Mouse (Mus musculus) hindbrain, embryonic 10.5 days (tissue): ENCODE results near the gene Scamp3. TPM values are rescaled to one million over a fixed set of nuclear protein-coding genes. Genes with fewer than 3 reads are reported as not detected.
"Not testable (repeated sequence)": the region's sequence is repeated elsewhere in the genome, so short reads cannot be mapped to it uniquely, and the experiment has no call there.

Experiments
- DNase-seq: peaks from one replicate; pipeline ENCODE4 v3.0.0-alpha.2; 2017; ENCODE audit warnings: low spot score
- H3K27ac ChIP-seq: fragments of 300-500 bp; sonication (generic); 2 replicates; pipeline ENCODE4 v1.5.1; 2016; ENCODE audit warnings: mild to moderate bottlenecking, moderate library complexity
- H3K27me3 ChIP-seq: fragments of 300-500 bp; sonication (generic); 2 replicates; pipeline ENCODE4 v1.6.1; 2016; ENCODE audit warnings: mild to moderate bottlenecking; ENCODE audit not compliant: poor library complexity, insufficient read depth, severe bottlenecking
- H3K36me3 ChIP-seq: fragments of 300-500 bp; sonication (generic); 2 replicates; pipeline ENCODE4 v1.6.1; 2016; ENCODE audit warnings: mild to moderate bottlenecking, moderate library complexity
- H3K4me1 ChIP-seq: fragments of 300-500 bp; sonication (generic); replicated peaks from 2 replicates; pipeline ENCODE4 v1.6.1; 2016; ENCODE audit warnings: mild to moderate bottlenecking
- H3K4me3 ChIP-seq: fragments of 300-500 bp; sonication (generic); 2 replicates; pipeline ENCODE4 v1.5.1; 2016; ENCODE audit warnings: mild to moderate bottlenecking, moderate library complexity
- H3K9me3 ChIP-seq: fragments of 300-500 bp; sonication (generic); 2 replicates; pipeline ENCODE4 v1.6.1; 2016; ENCODE audit warnings: mild to moderate bottlenecking, moderate library complexity
- WGBS: fragments of 180-500 bp; shearing (Covaris S2); methylation state at CpG from one replicate; pipeline ENCODE4 v1.1.7; 2016; 5-methylcytosine and 5-hydroxymethylcytosine counted together
- polyA plus RNA-seq: library from polyadenylated mRNA; unstranded; fragments of >200 nt; fragmentation: Nextera tagmentation; extraction: Ambion mirVana; gene quantifications from 2 replicates; pipeline ENCODE4 v1.2.1, GENCODE M21; 2016

Gene Scamp3
- polyA plus RNA-seq, 1 experiment from 2014 or later: 116 TPM

DNA sequence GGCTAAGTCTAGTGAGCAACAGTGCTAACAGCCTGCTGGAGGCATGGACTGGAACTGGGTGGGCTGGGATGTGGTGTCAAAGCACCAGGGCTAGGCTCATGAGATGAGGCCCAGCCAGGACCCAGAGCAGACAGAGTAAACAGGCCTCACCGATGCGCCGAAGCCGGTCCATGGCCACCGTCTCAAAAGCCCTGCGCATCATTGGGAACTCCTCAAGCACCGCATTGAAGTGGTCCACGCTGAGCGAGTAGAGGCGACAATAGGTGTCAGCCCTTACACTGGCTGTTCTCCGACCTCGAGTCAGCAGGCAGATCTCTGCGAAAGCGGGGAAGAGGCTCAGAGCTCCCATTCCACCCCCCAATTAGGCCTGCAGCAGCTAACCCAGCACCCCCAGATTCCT, 28.7 kb upstream of the Scamp3 start:
- Histone ChIP-seq H3K9me3 (no peaks in the 10 kb centered on the region), H3K27ac (no peak overlapping the region), H3K27me3 (peaks cover 68% of the 10 kb centered on the region), H3K36me3 (peaks cover 13% of the 10 kb centered on the region; the same call in 1 of the 2 replicates), H3K4me1 (peaks cover 25% of the 10 kb centered on the region), H3K4me3 (peak overlapping the region; percentile 40; the same call in 1 of the 2 replicates)
- WGBS: 67% methylated on average over 14 of the region's 14 CpGs
- DNase-seq: no peak

DNA sequence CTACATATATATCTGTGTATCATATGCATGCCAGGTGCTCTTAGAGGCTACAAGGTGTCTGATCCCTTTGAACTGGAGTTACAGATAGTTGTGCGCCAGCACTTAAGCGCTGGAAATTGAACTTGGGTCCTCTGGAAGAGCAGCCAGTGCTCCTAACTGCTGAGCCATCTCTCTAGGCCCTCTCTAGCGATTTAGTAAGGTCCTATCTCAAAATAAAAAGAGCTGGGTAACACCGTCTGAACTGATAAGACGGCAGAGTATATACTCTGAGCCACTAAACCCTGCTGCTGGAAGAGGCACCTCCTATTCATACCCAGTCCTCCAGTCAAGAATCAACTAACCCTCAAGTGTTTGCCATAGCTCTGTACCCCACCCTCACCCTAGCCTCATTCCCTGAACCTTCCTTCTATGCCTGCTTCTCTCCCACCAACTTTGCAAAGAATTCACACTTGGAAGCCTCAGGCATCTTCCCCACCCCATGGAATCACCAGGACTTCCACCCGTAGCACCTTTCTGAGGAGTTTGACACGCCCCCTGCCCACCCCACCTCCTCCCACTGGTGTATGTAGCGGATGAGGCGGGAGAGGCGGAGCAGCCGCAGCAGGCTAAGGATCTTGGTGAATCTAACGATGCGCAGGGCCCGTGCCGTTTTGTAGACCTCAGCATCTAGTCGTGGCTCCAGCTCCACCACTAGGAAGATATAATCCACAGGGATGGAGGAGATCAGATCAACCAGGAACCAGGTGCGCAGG, 25.0 kb upstream of the Scamp3 start:
- Histone ChIP-seq H3K4me1 (peaks cover 13% of the 10 kb centered on the region), H3K27me3 (peaks cover 49% of the 10 kb centered on the region), H3K36me3 (peaks cover 13% of the 10 kb centered on the region; the same call in 1 of the 2 replicates), H3K4me3 (no peak overlapping the region), H3K9me3 (no peaks in the 10 kb centered on the region), H3K27ac (no peak overlapping the region)
- DNase-seq: no peak
- 65% methylated on average over 17 of the region's 17 CpGs for WGBS

DNA sequence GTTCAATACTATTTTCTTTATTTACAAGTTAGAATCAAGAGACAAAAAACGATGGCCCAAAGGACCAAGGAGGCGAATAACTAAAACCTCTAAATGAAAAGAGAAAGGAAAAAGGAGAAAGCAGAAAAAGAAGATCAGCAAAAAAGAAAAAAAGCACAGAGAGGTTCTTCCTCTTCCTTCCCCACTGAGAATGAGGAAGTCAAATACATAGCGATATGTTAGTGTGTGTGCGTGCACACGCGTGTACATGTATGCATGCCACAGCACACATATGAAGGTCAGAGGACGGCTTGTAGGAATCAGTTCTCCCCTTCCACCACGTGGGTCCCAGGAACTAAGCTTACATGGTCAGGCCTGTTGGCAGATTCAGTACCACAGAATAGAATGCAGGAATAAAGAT, 20.3 kb upstream of the Scamp3 start:
- WGBS: 89% methylated on average over 8 of the region's 8 CpGs
- H3K4me3 ChIP-seq: no peak overlapping the region

DNA sequence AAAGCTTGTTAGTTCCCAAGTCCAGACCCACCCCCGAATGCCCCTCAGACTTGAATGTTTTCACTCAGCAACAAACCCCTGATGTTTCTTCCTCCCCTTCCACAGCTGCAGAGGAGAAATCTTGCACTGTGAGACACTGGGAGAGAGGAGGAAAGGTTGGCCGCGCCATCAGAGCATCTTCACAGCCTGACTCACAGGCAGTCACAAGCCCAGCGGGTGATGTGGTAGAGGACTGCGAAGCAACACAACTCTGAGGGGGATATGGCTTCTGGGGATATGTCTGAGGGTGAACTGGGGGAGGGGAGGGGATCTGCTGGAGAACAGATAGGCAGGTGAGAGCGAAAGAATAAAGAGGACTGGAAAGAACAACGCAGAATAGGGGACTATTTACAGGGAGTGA, 18.6 kb upstream of the Scamp3 start:
- H3K27ac ChIP-seq: no peak overlapping the region
- no peaks in the 10 kb centered on the region for H3K36me3 ChIP-seq
- peaks cover 26% of the 10 kb centered on the region for H3K4me1 ChIP-seq
- DNase-seq: no peak
- H3K4me3 ChIP-seq: peak overlapping the region; percentile 80
- WGBS: 18% methylated on average over 7 of the region's 7 CpGs
- H3K27me3 ChIP-seq: peaks cover 14% of the 10 kb centered on the region
- no peaks in the 10 kb centered on the region for H3K9me3 ChIP-seq

More for the DNA sequence above, 20.3 kb upstream of the Scamp3 start:
- Histone ChIP-seq H3K36me3 (0 out of 2 replicates have a peak, but pooled peaks cover 5% of the 10 kb centered on the region), H3K27ac (no peak overlapping the region), H3K9me3 (no peaks in the 10 kb centered on the region), H3K27me3 (peaks cover 21% of the 10 kb centered on the region), H3K4me1 (peaks cover 26% of the 10 kb centered on the region)
- no peak for DNase-seq

DNA sequence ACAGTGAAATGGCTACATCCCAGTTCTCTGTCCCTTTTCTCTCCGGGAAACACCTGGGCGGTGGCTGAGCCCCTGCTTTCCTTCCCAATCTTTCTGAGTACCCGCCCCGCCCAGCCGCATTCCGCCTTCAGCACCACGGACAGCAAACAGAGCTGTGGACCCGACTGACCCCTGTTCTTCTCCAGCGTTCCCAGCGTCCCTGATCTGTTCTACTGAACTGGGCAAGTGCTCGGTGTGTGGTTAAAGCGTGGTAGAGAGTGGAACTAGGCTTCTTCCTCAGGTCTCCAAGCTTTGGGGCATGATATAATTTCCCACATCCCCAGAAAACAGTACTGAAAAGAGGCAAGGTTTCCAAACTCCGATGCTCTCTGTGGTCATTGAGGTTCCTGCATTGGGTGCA, 18.1 kb upstream of the Scamp3 start:
- no peak overlapping the region for H3K27ac ChIP-seq
- H3K36me3 ChIP-seq: no peaks in the 10 kb centered on the region
- peak; percentile 76 for DNase-seq
- H3K9me3 ChIP-seq: no peaks in the 10 kb centered on the region
- WGBS: 2% methylated on average over 13 of the region's 13 CpGs
- peaks cover 32% of the 10 kb centered on the region for H3K4me1 ChIP-seq
- peak overlapping the region; percentile 80 for H3K4me3 ChIP-seq
- H3K27me3 ChIP-seq: peaks cover 14% of the 10 kb centered on the region

DNA sequence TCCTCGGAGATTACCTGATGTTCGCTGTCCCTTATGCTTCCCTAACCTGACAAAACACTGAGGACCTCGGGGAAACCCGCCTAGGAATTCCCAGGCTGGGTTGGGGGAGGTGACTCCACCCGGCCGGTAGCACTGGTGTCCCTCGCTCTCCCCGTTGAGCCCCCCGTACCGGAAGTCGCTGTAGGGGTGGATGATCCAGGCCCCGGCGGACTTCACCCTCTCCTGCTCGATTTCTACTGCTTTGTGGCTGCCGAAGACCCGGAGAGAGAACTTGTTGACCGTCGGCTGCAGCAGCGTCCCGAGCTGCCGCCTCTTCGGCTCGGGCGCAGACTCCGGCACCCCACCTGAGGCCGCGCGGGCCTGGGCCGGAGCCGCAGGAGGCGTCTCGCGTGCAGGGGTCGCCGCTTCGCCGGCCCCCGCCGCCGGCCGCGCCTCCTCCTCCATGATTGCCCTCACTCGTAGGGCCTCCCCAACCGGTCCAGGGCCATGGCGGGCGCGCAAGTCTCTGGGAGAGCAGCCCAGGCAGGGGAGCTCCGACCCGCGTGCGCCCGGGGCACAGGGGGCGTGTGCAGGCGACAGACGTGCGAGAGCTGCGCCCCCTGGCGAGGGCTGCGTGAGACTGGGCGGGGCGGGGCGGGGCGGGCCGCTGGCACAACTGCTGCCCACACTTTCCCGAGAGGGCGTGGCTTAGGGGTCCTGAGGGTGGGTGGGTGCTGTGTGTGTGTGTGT, 17.5 kb upstream of the Scamp3 start, which contains the start of gene Hcn3:
Gene Hcn3, minus strand, starts transcription at position 581 of the 729 bp plus-strand sequence.
- WGBS: under 1% methylated on average over 66 of the region's 66 CpGs
- DNase-seq: peak; percentile 79
- H3K27me3 ChIP-seq: peaks cover 14% of the 10 kb centered on the region
- peak within 1 kb of the TSS; percentile 84 for H3K27ac ChIP-seq
- H3K9me3 ChIP-seq: no peaks in the 10 kb centered on the region
- H3K36me3 ChIP-seq: no peaks in the 10 kb centered on the region
- H3K4me1 ChIP-seq: peaks cover 35% of the 10 kb centered on the region
- peak within 1 kb of the TSS; percentile 80 for H3K4me3 ChIP-seq

DNA sequence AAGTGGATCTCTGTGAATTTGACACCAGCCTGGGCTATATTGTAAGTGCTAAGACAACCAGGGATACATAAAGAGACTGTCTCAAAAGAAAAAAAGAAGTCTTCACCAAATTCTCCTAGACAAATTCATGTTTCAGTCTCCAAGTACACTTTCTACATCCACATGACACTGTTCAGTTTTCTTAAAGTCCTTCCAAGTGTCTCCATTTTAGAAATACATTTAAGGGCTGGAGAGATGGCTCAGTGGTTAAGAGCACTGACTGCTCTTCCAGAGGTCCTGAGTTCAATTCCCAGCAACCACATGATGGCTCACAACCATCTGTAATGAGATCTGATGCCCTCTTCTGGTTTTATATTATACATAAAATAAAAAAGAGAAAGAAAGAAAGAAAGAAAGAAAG, 16.1 kb upstream of the Scamp3 start:
- peaks cover 45% of the 10 kb centered on the region for H3K4me1 ChIP-seq
- not testable (repeated sequence) for H3K36me3 ChIP-seq, H3K4me3 ChIP-seq, H3K27ac ChIP-seq, DNase-seq, H3K9me3 ChIP-seq
- peaks cover 14% of the 10 kb centered on the region for H3K27me3 ChIP-seq

DNA sequence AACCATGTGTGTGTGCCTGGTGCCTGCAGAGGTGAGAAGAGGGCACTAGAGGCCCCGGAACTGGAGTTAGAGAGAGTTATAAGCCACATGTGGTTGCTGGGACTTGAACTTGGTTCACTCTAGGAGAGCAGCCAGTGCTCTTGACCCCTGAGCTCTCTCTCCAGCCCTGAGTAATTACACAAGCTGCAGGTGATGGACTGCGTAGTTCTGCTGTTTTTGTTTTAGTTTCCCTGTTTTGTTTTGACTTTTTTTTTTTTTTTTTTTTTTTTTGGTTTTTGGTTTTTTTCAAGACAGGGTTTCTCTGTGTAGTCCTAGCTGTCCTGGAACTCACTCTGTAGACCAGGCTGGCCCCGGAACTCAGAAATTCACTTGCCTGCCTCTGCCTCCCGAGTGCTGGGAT, 15.5 kb upstream of the Scamp3 start:
- 82% methylated on average over 4 of the region's 4 CpGs for WGBS
- no peak for DNase-seq
- peaks cover 8% of the 10 kb centered on the region for H3K36me3 ChIP-seq
- H3K27me3 ChIP-seq: peaks cover 14% of the 10 kb centered on the region
- H3K4me1 ChIP-seq: peaks cover 50% of the 10 kb centered on the region
- no peaks in the 10 kb centered on the region for H3K9me3 ChIP-seq
- no peak overlapping the region for H3K4me3 ChIP-seq
- no peak overlapping the region for H3K27ac ChIP-seq

DNA sequence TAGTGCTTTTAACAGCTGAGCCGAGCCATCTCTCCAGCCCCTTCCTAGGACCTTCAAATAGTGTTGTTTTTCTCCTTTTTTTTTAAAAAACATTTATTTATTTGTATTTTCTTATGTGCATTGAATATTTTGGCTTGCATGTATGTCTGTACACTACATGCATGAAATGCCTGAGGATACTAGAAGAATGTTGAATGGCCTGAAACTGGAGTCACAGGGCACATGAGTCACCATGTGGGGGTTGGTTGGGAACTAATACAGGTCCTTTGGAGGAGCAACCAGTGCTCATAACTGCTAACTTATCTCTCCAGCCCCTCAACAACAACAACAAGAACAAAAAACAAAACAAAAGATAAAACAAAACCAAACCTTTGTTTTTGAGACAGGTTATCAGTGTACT, 14.2 kb upstream of the Scamp3 start:
- Histone ChIP-seq H3K4me3 (no peak overlapping the region), H3K27ac (no peak overlapping the region), H3K27me3 (peaks cover 13% of the 10 kb centered on the region), H3K4me1 (peaks cover 52% of the 10 kb centered on the region), H3K9me3 (no peaks in the 10 kb centered on the region), H3K36me3 (peaks cover 22% of the 10 kb centered on the region)
- WGBS: 85% methylated on average over 1 of the region's 1 CpGs
- DNase-seq: no peak

DNA sequence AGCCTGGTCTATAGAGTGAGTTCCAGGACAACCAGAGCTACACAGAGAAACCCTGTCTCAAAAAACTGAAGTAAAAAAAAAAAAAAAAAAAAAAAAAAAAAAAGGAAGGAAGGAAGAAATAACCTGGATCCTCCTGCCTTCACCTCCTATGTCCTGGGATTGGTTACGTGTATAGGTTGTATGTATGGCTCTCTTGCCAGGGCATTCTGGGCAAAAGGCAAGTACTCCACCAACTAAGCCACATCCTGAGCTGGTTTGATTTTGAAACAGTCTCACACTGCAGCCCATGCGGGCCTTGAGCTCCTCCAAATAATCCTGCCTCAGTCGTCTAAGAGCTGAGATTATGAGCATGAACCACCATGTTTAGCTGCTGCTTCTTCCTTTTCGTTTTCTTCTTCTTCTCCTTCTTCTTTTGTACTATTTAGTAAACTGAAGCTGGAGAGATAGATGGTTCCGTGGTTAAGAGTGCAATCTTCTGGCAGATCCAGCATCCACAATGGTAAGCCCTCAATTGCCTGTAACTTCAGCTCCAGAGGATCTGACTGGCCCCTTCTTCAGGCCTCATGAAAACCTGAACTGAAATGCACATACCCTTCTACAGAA, 13.5 kb upstream of the Scamp3 start:
- 74% methylated on average over 5 of the region's 5 CpGs for WGBS
- Histone ChIP-seq H3K27me3 (peaks cover 6% of the 10 kb centered on the region), H3K36me3 (peaks cover 28% of the 10 kb centered on the region), H3K9me3 (no peaks in the 10 kb centered on the region), H3K4me3 (peak overlapping the region; percentile 99; the same call in 1 of the 2 replicates), H3K4me1 (peaks cover 46% of the 10 kb centered on the region), H3K27ac (peak overlapping the region; percentile 99)
- DNase-seq: no peak

DNA sequence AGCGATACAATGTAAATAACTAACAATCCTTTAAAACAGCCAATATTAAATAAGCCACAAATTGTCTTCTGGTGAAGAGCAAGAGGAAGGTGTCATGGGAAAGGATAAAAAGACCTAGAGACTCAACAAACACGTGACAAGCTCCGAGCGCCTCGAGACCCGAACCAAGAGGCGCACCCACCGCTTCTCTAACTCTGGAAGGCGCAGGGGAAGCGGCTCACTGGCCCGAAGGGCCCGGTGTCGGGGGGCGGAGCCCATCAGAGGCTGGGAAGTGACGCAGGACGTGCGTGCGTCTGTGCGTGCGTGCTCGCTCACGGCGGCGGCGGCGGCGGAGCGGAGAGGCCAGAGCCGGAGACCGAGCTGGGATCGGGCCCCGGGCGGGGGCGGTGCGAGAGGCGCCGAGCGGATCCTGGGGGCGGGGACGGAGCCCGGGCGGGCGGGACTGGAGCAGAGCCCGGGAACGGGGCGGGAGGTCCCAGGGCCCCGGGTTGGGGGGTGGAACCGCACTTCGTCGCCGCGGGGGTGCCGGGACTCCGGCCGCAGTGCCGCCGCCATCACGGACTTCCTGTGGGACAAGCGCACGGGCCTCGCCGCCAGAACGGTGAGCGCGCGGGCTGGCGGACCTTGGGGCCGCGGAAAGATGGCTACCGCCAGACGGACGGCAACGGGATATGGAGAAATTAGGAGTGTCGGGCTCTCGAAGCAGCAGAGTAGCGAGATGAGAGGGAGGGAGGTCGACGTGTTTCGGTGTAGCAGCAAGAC, 12.6 kb upstream of the Scamp3 start, which contains the start of gene Clk2:
Gene Clk2, plus strand, starts transcription at position 290 of the 762 bp plus-strand sequence.
- Histone ChIP-seq H3K36me3 (peaks cover 37% of the 10 kb centered on the region), H3K27me3 (no peaks in the 10 kb centered on the region; the same call in 1 of the 2 replicates), H3K4me3 (peak within 1 kb of the TSS; percentile 99), H3K4me1 (peaks cover 37% of the 10 kb centered on the region), H3K27ac (peak within 1 kb of the TSS; percentile 99), H3K9me3 (no peaks in the 10 kb centered on the region)
- peak; percentile 96 for DNase-seq
- under 1% methylated on average over 79 of the region's 79 CpGs for WGBS

DNA sequence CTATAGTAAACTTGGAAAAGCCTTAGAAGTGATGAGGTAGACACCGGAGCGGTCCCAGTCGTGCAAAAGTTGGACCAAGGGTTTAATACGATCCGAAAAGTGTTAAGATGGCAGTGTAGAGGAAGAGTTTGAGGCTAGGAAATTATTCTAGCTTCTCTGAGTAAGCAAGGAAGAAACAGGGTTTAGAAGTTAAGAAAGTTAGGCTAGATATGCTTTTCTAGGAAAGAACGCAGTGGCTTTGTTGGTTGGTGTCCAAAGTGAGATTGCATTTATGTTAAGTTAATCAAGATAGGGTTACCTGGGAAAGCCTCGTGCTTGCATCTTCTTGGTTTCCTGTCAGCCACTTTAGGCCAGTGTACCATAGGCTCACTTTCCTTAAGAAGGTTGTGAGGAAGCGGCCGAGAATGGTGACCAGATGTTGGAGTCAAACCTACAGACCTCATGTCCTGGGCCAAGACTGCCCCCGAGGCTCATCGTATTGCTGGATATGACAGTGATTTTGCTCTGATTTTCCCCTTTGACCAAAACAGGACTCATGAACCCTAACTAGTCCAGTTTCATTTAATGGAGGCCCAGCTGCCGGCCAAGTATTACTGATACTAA, 11.9 kb upstream of the Scamp3 start:
- Histone ChIP-seq H3K4me1 (peaks cover 30% of the 10 kb centered on the region), H3K9me3 (no peaks in the 10 kb centered on the region), H3K27me3 (no peaks in the 10 kb centered on the region), H3K27ac (peak overlapping the region; percentile 99), H3K4me3 (peak overlapping the region; percentile 99), H3K36me3 (peaks cover 44% of the 10 kb centered on the region)
- 30% methylated on average over 12 of the region's 12 CpGs for WGBS
- no peak for DNase-seq
